Mouse (Mus musculus) brown adipose tissue, adult 24 weeks (tissue): ENCODE results near the gene Ush2a. TPM values are rescaled to one million over a fixed set of nuclear protein-coding genes. Genes with fewer than 3 reads are reported as not detected.

Experiments used
- H3K27ac ChIP-seq: fragments of 200-500 bp; replicated peaks from 2 replicates; pipeline ENCODE4 v1.5.1; 2012; ENCODE audit warnings: low read depth, mild to moderate bottlenecking, low read length
- H3K4me1 ChIP-seq: fragments of 200-500 bp; 2 replicates; pipeline ENCODE4 v1.6.1; 2012; ENCODE audit warnings: low read length, mixed read lengths; ENCODE audit not compliant: control insufficient read depth, insufficient read depth, insufficient read length
- H3K4me3 ChIP-seq: fragments of 200-500 bp; 2 replicates; pipeline ENCODE4 v1.5.1; 2012; ENCODE audit warnings: low read depth, mild to moderate bottlenecking, low read length, moderate library complexity; ENCODE audit not compliant: insufficient read depth
- polyA plus RNA-seq: library from polyadenylated mRNA; stranded (reverse); fragments of >200 nt; gene quantifications from 2 replicates; pipeline ENCODE4 v1.2.4, GENCODE M21; 2012; ENCODE audit not compliant: missing spikeins, insufficient read depth, insufficient read length

Ush2a gene
- polyA plus RNA-seq, 1 experiment: not detected

GRCm38 (mm10) chr1:188859718-188860117, 597.9 kb downstream of the Ush2a start:
- Histone ChIP-seq H3K4me3 (no peak overlapping the region), H3K27ac (no peak overlapping the region), H3K4me1 (no peaks in the 10 kb centered on the region)

- peaks cover 2% of the 10 kb centered on the region; the same call in 1 of the 2 replicates for H3K4me1 ChIP-seq
- H3K27ac ChIP-seq: 0 out of 2 replicates have a peak overlapping the region, but pooled peaks have one; percentile 17
- no peak overlapping the region for H3K4me3 ChIP-seq
Measured at GRCm38 (mm10) chr1:188865881-188866280, 604.1 kb downstream of the Ush2a start.

- Histone ChIP-seq H3K4me1 (peaks cover 2% of the 10 kb centered on the region; the same call in 1 of the 2 replicates), H3K4me3 (no peak overlapping the region)
Measured at GRCm38 (mm10) chr1:188866515-188866914, 604.7 kb downstream of the Ush2a start.

DNA sequence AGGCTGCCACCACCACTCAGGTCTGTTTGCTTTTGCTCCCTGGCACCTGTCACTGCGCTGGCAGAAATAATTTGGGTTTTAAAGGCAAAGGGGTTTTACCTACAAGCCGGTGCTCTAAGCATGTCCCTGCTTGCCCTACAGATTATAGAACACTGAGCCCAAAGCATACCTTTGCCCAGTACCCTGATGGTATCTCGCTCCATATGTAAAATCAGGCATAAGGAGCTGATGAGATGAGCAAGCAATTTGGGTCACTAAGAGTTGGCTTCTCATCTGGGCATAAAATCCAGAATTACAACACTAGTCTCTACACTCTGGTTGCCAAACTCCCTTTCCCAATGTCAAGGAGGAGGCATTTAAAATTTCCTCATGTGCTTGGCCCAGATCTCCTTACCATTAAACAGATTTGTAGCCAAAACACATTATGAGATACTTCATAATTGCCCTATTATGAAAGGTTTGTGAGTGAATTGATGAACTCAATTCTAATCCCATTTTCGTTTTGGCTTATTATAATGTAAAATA, 616.8 kb downstream of the Ush2a start:
- no peaks in the 10 kb centered on the region for H3K4me1 ChIP-seq
- no peak overlapping the region for H3K4me3 ChIP-seq
- H3K27ac ChIP-seq: no peak overlapping the region

More at GRCm38 (mm10) chr1:188866515-188866914, 604.7 kb downstream of the Ush2a start:
- H3K27ac ChIP-seq: no peak overlapping the region

DNA sequence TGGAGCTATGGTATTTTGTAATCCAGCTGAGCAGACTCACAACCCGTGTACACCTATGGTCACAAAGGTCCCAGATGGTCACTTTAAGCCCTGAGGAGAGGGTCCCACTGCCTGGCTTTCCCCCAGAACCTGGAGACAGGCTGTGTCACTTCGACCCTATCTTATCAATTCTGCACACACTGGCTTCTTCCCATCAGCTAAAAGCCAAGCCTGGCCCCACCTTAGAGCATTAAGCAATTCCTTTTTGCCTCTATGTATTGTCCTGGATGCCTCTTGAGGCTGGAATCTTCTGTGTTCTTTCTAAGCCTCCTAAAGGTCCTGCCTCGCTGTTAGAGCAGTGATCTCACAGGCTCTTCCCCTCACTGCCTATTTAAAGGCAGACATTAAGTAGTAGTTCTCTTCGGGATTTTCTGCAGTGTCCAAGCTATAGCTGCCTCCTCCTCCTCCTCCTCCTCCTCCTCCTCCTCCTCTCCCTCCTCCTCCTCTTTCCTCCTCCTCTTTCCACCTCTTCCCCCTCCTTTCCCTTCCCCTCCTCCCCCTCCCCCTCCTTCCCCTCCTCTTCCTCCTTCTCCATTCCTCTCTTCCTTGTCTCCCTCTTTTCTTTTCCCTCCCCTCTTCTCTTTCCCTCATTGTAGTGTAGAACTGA, 635.2 kb downstream of the Ush2a start:
- Histone ChIP-seq H3K4me3 (no peak overlapping the region), H3K27ac (no peak overlapping the region), H3K4me1 (no peaks in the 10 kb centered on the region)

DNA sequence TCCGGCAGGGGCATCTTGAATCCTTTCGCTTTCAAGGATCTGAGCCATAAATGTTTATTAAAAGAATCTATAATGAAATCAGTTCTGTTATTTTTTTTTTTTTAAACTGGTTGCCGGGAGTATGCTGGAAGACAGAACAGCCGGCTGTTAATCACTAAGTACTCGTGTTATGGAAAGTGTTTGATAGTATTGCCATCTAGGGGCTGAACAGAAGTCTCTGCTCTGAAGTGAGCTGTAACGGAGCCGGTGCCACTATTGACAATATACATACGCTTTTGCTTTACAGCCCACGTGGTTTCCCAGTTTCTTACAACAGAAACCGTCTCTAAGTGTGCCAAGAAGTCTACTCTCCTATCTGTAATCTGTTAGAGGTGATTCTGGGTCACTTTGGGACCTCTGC, 642.3 kb downstream of the Ush2a start:
- no peaks in the 10 kb centered on the region for H3K4me1 ChIP-seq
- no peak overlapping the region for H3K27ac ChIP-seq
- no peak overlapping the region for H3K4me3 ChIP-seq

GRCm38 (mm10) chr1:188906175-188906574, 644.4 kb downstream of the Ush2a start:
- Histone ChIP-seq H3K4me3 (no peak overlapping the region), H3K27ac (no peak overlapping the region)

GRCm38 (mm10) chr1:188910656-188911055, 648.8 kb downstream of the Ush2a start:
- Histone ChIP-seq H3K27ac (no peak overlapping the region), H3K4me1 (no peaks in the 10 kb centered on the region), H3K4me3 (no peak overlapping the region)

More at GRCm38 (mm10) chr1:188906175-188906574, 644.4 kb downstream of the Ush2a start:
- H3K4me1 ChIP-seq: no peaks in the 10 kb centered on the region

- no peak overlapping the region for H3K4me3 ChIP-seq
- H3K4me1 ChIP-seq: no peaks in the 10 kb centered on the region
- no peak overlapping the region for H3K27ac ChIP-seq
Measured at GRCm38 (mm10) chr1:188919946-188920345, 658.1 kb downstream of the Ush2a start.

DNA sequence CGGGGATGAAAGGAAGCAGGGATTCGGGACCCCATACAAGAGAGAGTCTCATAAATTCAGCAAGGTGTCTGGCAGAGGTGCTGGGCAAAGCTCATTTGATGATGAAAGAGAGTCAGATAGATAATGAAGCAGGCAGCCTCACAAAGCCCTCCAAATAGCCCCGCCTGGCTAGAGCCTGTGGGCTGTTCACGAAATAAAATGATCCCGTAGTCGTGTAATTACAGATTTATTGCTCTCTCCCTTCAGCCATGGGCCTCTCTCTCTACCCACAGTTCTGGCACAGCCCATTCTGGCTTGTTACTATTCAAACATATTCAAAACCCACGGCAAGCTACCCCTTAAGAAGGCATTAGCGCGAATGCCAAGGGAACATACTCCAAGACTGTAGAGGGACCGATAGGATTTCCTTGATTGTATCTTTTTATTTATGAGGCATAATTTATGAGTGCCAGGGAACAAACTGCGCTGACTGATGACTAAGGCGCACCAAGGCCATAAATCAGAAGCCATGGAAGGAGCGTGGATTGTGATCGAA, 675.5 kb downstream of the Ush2a start:
- Histone ChIP-seq H3K4me1 (no peaks in the 10 kb centered on the region), H3K4me3 (no peak overlapping the region), H3K27ac (no peak overlapping the region)

- Histone ChIP-seq H3K4me3 (no peak overlapping the region), H3K4me1 (no peaks in the 10 kb centered on the region), H3K27ac (no peak overlapping the region)
Measured at GRCm38 (mm10) chr1:188945326-188945725, 683.5 kb downstream of the Ush2a start.

GRCm38 (mm10) chr1:188946849-188947248, 685.0 kb downstream of the Ush2a start:
- no peak overlapping the region for H3K4me3 ChIP-seq
- no peaks in the 10 kb centered on the region for H3K4me1 ChIP-seq
- no peak overlapping the region for H3K27ac ChIP-seq

DNA sequence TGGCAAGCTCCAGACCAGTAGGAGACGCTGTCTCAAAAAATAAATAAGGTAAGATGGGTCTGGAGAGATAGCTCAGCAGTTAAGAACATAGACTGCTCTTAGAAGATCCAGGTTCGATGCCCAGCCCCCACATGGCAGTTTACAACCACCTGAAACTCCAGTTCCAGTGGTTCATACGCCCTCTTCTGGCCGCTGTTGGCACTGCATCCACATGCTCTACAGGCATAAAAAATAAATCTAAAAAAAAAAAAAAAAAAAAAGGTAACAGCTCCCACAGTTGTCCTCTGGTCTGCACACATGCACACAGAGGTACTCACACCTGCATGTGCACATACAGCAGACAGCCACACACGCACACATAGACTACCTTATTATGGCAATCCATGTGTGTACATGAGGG, 686.0 kb downstream of the Ush2a start:
- no peak overlapping the region for H3K4me3 ChIP-seq
- no peak overlapping the region for H3K27ac ChIP-seq
- H3K4me1 ChIP-seq: no peaks in the 10 kb centered on the region

- H3K4me3 ChIP-seq: no peak overlapping the region
- H3K4me1 ChIP-seq: no peaks in the 10 kb centered on the region
- H3K27ac ChIP-seq: no peak overlapping the region
Measured at GRCm38 (mm10) chr1:188948276-188948675, 686.5 kb downstream of the Ush2a start.

- Histone ChIP-seq H3K4me3 (no peak overlapping the region), H3K27ac (no peak overlapping the region), H3K4me1 (no peaks in the 10 kb centered on the region)
Measured at GRCm38 (mm10) chr1:188951091-188951490, 689.3 kb downstream of the Ush2a start.

DNA sequence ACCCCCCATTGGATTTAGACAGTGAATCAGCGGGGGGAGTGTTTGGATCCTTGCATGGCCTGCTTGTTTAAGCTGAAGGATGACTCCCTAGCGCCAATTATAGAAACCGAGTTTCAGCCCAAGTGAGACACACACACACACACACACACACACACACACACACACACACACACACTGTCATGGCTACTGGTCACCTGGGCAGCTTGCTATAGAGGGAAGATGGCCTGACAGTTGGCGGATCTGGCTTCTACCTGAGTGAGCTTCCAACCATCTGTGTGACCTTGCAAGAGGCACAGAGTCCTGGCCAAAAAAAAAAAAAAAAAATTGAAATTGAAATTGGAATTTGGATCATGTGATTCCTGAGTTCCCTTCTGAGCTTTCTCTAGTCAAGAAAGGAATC, 690.7 kb downstream of the Ush2a start:
- no peak overlapping the region for H3K4me3 ChIP-seq
- H3K27ac ChIP-seq: no peak overlapping the region
- no peaks in the 10 kb centered on the region for H3K4me1 ChIP-seq
